Mouse (Mus musculus): Measurements from ENCODE around the gene Wdr46. TPM values are rescaled to one million over a fixed set of nuclear protein-coding genes. Genes with fewer than 3 reads are reported as not detected.

Wdr46 gene
- polyA plus RNA-seq, 1 experiment from 2014 or later: 41.9 TPM

DNA sequence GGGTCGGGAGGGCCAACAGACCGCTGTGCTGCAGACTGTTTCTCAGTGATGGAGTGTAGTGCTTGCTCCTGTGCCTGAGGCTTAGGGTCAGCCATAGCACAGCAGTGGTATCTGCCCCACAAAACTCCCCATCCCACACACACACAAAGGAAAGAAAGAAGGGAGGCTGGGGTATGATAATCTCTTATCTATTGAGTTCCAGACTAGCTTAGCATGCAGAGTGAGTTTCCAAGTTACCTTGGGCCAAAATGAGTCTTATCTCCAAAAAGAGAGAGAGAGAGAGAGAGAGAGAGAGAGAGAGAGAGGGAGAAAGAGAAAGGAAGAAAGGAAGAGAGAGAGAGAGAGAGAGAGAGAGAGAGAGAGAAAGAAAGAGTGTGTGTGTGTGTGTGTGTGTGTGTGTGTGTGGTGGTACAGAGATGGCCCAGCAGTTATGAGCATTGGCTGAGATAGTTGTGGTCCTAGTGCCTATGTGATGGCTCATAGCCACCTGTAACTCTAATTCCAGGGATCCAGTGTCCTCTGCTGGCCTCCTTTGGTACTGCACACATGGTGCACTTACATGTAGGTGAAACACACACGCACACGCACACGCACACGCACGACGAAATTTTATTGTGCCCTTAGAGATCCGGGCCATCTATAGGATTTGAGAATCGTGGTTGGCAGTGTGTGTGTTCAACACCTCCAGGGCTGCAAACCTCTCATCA lies 15.7 kb upstream of the Wdr46 start:
- Histone ChIP-seq H3K4me2 (no peak overlapping the region), H3K36me3 (replicated peaks) (peaks cover 23% of the 10 kb centered on the region), H3K27ac (no peak overlapping the region), H3K4me3 (replicated peaks) (no peak overlapping the region), H3K9me3 (no peaks in the 10 kb centered on the region), H3K4me1 (peaks cover 20% of the 10 kb centered on the region), H3K9ac (no peak overlapping the region), H3K27me3 (no peaks in the 10 kb centered on the region)
- 84% methylated on average over 10 of the region's 10 CpGs for WGBS
- no peak for ATAC-seq (ENCODE audit: low FRiP score)

DNA sequence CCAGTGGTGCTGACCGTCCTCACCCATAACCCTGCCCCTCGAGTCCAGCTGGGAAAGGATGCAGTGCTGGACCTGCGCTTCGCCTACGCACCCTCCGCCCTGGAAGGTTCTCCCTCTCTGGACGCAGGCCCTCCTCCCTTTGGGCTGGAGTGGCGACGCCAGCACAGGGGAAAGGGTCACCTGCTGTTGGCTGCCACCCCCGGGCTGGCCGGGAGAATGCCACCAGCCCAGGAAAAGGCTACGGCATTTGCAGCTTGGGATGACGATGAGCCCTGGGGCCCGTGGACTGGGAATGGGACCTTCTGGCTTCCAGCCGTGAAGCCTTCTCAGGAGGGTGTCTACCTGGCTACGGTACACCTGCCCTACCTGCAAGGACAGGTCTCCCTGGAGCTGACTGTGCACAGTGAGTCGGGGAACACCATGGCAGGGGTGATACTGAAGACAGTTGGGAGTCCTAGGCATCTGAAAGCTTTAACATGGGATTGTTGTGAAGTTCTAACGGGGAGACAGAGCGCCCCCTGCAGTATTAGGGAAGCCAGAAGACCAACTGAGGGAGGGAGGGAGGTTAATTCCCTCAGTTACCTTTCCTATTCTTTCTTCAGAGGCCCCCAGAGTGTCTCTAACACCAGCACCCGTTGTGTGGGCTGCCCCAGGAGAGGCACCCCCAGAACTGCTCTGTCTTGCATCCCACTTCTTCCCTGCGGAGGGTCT lies 14.9 kb upstream of the Wdr46 start:
- Histone ChIP-seq H3K9me3 (no peaks in the 10 kb centered on the region), H3K27me3 (no peaks in the 10 kb centered on the region), H3K4me2 (no peak overlapping the region), H3K27ac (no peak overlapping the region), H3K4me3 (replicated peaks) (no peak overlapping the region), H3K9ac (no peak overlapping the region), H3K4me1 (peaks cover 15% of the 10 kb centered on the region), H3K36me3 (replicated peaks) (peaks cover 23% of the 10 kb centered on the region)
- no peak for ATAC-seq (ENCODE audit: low FRiP score)
- 79% methylated on average over 21 of the region's 21 CpGs for WGBS

- Histone ChIP-seq H3K4me3 (replicated peaks) (no peak overlapping the region), H3K27ac (no peak overlapping the region), H3K9me3 (no peaks in the 10 kb centered on the region), H3K9ac (no peak overlapping the region), H3K4me2 (no peak overlapping the region), H3K27me3 (no peaks in the 10 kb centered on the region), H3K36me3 (replicated peaks) (peaks cover 23% of the 10 kb centered on the region), H3K4me1 (peaks cover 23% of the 10 kb centered on the region)
- WGBS: 78% methylated on average over 17 of the region's 17 CpGs
- no peak for ATAC-seq (ENCODE audit: low FRiP score)
Observed at GRCm38 (mm10) chr17:33926207-33926932, 14.1 kb upstream of the Wdr46 start.

- peak overlapping the region; percentile 94 for H3K9ac ChIP-seq
- H3K27me3 ChIP-seq: no peaks in the 10 kb centered on the region
- no peak for ATAC-seq (ENCODE audit: low FRiP score)
Observed at GRCm38 (mm10) chr17:33928251-33928947, 12.1 kb upstream of the Wdr46 start.

DNA sequence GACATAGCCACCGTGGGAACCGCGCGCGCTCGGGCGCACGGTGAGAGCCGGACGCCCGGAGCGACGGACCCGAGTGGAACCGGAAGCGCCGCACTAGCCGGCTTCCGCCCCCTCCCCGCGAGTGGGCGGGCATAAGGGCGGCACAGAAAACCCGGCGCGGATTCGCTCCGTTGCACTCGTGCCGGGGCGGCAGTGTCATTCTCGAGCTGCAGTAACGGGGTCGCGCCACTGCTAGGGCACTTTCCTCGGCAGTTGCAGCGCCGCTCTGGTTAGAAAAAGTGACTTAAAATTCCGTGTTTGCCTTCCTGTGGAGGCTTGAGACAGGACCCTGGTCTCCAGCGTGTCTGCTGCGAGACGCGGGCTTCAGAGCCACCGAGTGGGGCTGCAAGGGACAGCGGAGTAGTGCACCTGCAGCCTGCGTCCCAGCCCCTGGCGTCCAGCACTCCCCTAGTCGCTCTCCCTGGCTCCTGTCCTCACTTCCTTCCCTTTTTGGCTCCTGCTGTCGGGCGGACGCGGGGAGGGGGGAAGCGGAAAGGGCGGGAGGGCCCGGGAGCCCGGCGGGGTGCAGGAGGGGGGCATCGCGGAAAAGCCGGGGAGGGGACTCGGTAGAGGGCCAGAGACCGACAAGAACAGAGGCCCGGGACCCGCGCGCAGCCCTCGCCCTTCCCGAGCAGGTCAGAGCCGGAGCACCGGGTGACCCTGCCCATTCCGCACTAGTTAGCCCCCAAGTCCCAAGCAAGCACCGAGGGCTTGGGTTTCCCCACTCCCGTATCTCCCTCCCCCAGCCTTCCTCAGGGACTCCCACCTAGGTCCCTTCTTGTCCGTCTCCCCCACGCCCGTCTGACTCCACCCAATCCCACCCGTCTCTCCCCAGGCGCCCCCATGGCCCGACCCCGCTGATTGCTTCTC lies 10.8 kb upstream of the Wdr46 start, which contains the start of gene Rgl2:
Gene Rgl2 (plus strand): TSS at position 173 of the 909 bp plus-strand sequence.
- under 1% methylated on average over 66 of the region's 80 CpGs for WGBS
- ATAC-seq (ENCODE audit: low FRiP score): peak; percentile 88
- peaks cover 25% of the 10 kb centered on the region for H3K4me1 ChIP-seq
- H3K27ac ChIP-seq: peak within 1 kb of the TSS; percentile 97
- H3K9ac ChIP-seq: peak within 1 kb of the TSS; percentile 94
- peak within 1 kb of the TSS; percentile 100 for H3K4me2 ChIP-seq
- H3K36me3 ChIP-seq (replicated peaks): peaks cover 50% of the 10 kb centered on the region
- peak within 1 kb of the TSS; percentile 84 for H3K4me3 ChIP-seq (replicated peaks)
- H3K9me3 ChIP-seq: no peaks in the 10 kb centered on the region
- H3K27me3 ChIP-seq: no peaks in the 10 kb centered on the region

More at GRCm38 (mm10) chr17:33928251-33928947, 12.1 kb upstream of the Wdr46 start:
- Histone ChIP-seq H3K36me3 (replicated peaks) (peaks cover 37% of the 10 kb centered on the region), H3K4me2 (peak overlapping the region; percentile 100), H3K27ac (no peak overlapping the region), H3K9me3 (no peaks in the 10 kb centered on the region), H3K4me3 (replicated peaks) (peak overlapping the region; percentile 84), H3K4me1 (peaks cover 25% of the 10 kb centered on the region)
- 64% methylated on average over 21 of the region's 21 CpGs for WGBS

GRCm38 (mm10) chr17:33930280-33931158 lies 9.9 kb upstream of the Wdr46 start:
- H3K27me3 ChIP-seq: no peaks in the 10 kb centered on the region
- peak overlapping the region; percentile 100 for H3K4me2 ChIP-seq
- H3K4me3 ChIP-seq (replicated peaks): peak overlapping the region; percentile 84
- H3K36me3 ChIP-seq (replicated peaks): peaks cover 52% of the 10 kb centered on the region
- peaks cover 25% of the 10 kb centered on the region for H3K4me1 ChIP-seq
- under 1% methylated on average over 45 of the region's 45 CpGs for WGBS
- peak overlapping the region; percentile 97 for H3K27ac ChIP-seq
- 0 out of 2 replicates have a peak, but pooled peaks have one; percentile 1 for ATAC-seq (ENCODE audit: low FRiP score)
- H3K9ac ChIP-seq: peak overlapping the region; percentile 94
- H3K9me3 ChIP-seq: no peaks in the 10 kb centered on the region

- Histone ChIP-seq H3K4me3 (replicated peaks) (peak overlapping the region; percentile 84), H3K4me1 (peaks cover 25% of the 10 kb centered on the region), H3K4me2 (peak overlapping the region; percentile 100), H3K9me3 (no peaks in the 10 kb centered on the region), H3K27ac (no peak overlapping the region), H3K36me3 (replicated peaks) (peaks cover 52% of the 10 kb centered on the region), H3K9ac (peak overlapping the region; percentile 94), H3K27me3 (no peaks in the 10 kb centered on the region)
- WGBS: 41% methylated on average over 18 of the region's 18 CpGs
- no peak for ATAC-seq (ENCODE audit: low FRiP score)
Observed at GRCm38 (mm10) chr17:33931159-33931866, 9.1 kb upstream of the Wdr46 start.

- H3K27ac ChIP-seq: no peak overlapping the region
- no peak overlapping the region for H3K9ac ChIP-seq
- ATAC-seq (ENCODE audit: low FRiP score): no peak
- 93% methylated on average over 11 of the region's 11 CpGs for WGBS
- H3K4me1 ChIP-seq: peaks cover 25% of the 10 kb centered on the region
- H3K9me3 ChIP-seq: no peaks in the 10 kb centered on the region
- H3K4me2 ChIP-seq: no peak overlapping the region
- no peak overlapping the region for H3K4me3 ChIP-seq (replicated peaks)
- peaks cover 51% of the 10 kb centered on the region for H3K36me3 ChIP-seq (replicated peaks)
- no peaks in the 10 kb centered on the region for H3K27me3 ChIP-seq
Observed at GRCm38 (mm10) chr17:33931947-33932346, 8.5 kb upstream of the Wdr46 start.

GRCm38 (mm10) chr17:33932448-33932847 lies 8.0 kb upstream of the Wdr46 start:
- no peak overlapping the region for H3K4me3 ChIP-seq (replicated peaks)
- H3K9ac ChIP-seq: no peak overlapping the region
- peaks cover 25% of the 10 kb centered on the region for H3K4me1 ChIP-seq
- ATAC-seq (ENCODE audit: low FRiP score): no peak
- no peaks in the 10 kb centered on the region for H3K27me3 ChIP-seq
- H3K36me3 ChIP-seq (replicated peaks): peaks cover 54% of the 10 kb centered on the region
- 89% methylated on average over 14 of the region's 14 CpGs for WGBS
- H3K9me3 ChIP-seq: no peaks in the 10 kb centered on the region
- no peak overlapping the region for H3K4me2 ChIP-seq
- no peak overlapping the region for H3K27ac ChIP-seq

GRCm38 (mm10) chr17:33932970-33933369 lies 7.5 kb upstream of the Wdr46 start:
- no peak overlapping the region for H3K4me3 ChIP-seq (replicated peaks)
- H3K27ac ChIP-seq: no peak overlapping the region
- 93% methylated on average over 15 of the region's 15 CpGs for WGBS
- no peak overlapping the region for H3K4me2 ChIP-seq
- H3K9me3 ChIP-seq: no peaks in the 10 kb centered on the region
- H3K9ac ChIP-seq: no peak overlapping the region
- ATAC-seq (ENCODE audit: low FRiP score): no peak
- no peaks in the 10 kb centered on the region for H3K27me3 ChIP-seq
- H3K36me3 ChIP-seq (replicated peaks): peaks cover 56% of the 10 kb centered on the region
- peaks cover 22% of the 10 kb centered on the region for H3K4me1 ChIP-seq

Measured in forebrain, embryonic 12.5 days (tissue).